Mouse (Mus musculus) activated CD4-positive, CD25-positive, alpha-beta regulatory T cell, adult 9 weeks (primary cell): ENCODE results near the gene Slc41a1. TPM values are rescaled to one million over a fixed set of nuclear protein-coding genes. Genes with fewer than 3 reads are reported as not detected.

Experiments
- polyA plus RNA-seq: library from polyadenylated mRNA; unstranded; fragments of 100-300 nt; shearing (Covaris generic); gene quantifications from one replicate; pipeline ENCODE4 v1.2.1, GENCODE M21; 2017

Slc41a1 gene
- 57.9 TPM for polyA plus RNA-seq

GRCm38 (mm10) chr1:131827207-131827786, at the start of gene Slc41a1:
Slc41a1 (plus strand) TSS chr1:131827493.

GRCm38 (mm10) chr1:131797202-131797909, 29.9 kb upstream of the Slc41a1 start, which contains the start of gene Pm20d1:
Pm20d1 (plus strand) TSS chr1:131797381.

GRCm38 (mm10) chr1:131867093-131867945, 40.0 kb downstream of the Slc41a1 start, which contains the start of gene Rab29:
Rab29 (plus strand) TSS chr1:131867224.

Other genes starting within 250 kb of the Slc41a1 start
- not detected for gene Avpr1b, start 228.3 kb upstream of the Slc41a1 start, polyA plus RNA-seq
- gene Ctse, start 189.2 kb upstream of the Slc41a1 start, polyA plus RNA-seq: 18.8 TPM
- gene Rab7b, start 138.8 kb upstream of the Slc41a1 start, polyA plus RNA-seq: not detected
- not detected for gene Slc26a9, start 83.5 kb upstream of the Slc41a1 start, polyA plus RNA-seq
- 0.12 TPM for gene Pm20d1, start 30.1 kb upstream of the Slc41a1 start, polyA plus RNA-seq
- gene Rab29, start 39.7 kb downstream of the Slc41a1 start, polyA plus RNA-seq: 47.9 TPM
- 37.5 TPM for gene Nucks1, start 83.0 kb downstream of the Slc41a1 start, polyA plus RNA-seq
- 0.28 TPM for gene Slc45a3, start 135.5 kb downstream of the Slc41a1 start, polyA plus RNA-seq
- 75.2 TPM for gene Elk4, start 180.1 kb downstream of the Slc41a1 start, polyA plus RNA-seq
- gene Mfsd4a, start 240.6 kb downstream of the Slc41a1 start, polyA plus RNA-seq: 98.5 TPM